Mouse (Mus musculus) frontal cortex, adult (tissue): ENCODE measurements around the gene Kir3dl1.
"Not testable (repeated sequence)": the region's sequence is repeated elsewhere in the genome, so short reads cannot be mapped to it uniquely, and the experiment has no call there.

ENCODE experiments used
- ATAC-seq: cut with Nextera tagmentation; 2 replicates; pipeline ENCODE4 v1.9.2; 2017; ENCODE audit warnings: mild to moderate bottlenecking, moderate library complexity, mixed read lengths; ENCODE audit not compliant: low TSS enrichment

Kir3dl1 gene

GRCm38 (mm10) chrX:136517699-136518098 is at the start of gene Kir3dl1:
TSS of gene Kir3dl1 (plus strand) at chrX:136517999.
- ATAC-seq = not testable (repeated sequence)

- not testable (repeated sequence) for ATAC-seq
These were observed 26.2 kb downstream of the Kir3dl1 start, which contains the start of gene Kir3dl2 for GRCm38 (mm10) chrX:136543956-136544355. TSS of gene Kir3dl2 (minus strand) at chrX:136544056.

- not testable (repeated sequence) for ATAC-seq
These were observed 51.3 kb downstream of the Kir3dl1 start for GRCm38 (mm10) chrX:136569094-136569493.
